Comparison of ENCODE assay signal across 15 mouse cellular contexts in the genomic region with DNA sequence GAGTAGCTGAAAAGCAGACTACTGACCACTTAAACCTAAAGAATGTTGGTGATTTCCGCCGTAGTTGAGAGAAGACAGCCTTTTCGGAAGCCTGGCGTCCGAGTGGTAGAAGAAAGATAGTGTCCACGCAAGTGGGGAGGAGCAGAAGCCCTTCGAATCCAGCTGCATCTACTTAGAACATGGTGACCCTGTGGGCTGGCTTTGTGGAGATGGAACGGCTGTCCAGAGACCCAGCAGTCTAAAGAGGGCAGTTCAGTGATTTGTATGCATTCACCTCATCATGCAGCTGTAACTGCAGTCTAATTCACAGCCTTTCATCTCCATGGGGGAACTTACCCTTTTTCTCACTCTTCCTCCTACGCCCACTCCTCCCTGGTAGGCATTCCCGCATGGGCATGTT. TPM values are rescaled to one million over a fixed set of nuclear protein-coding genes. Genes with fewer than 3 reads are reported as not detected.
DNase-seq lines count a peak whose midpoint lies in the region; ATAC-seq lines count a peak whose summit lies in the region.
"Had no signal": no experiment of that assay in that cellular context is flagged by ENCODE, and none has a peak within 500 bp of the region (broad histone marks: within the 10 kb centered on the region; RNA-seq: fewer than 3 reads in every experiment).

No protein-coding gene starts in this region.

- H3K4me3 ChIP-seq in heart, embryonic 12.5 days: no peak overlapping the region
- H3K4me3 ChIP-seq in kidney, embryonic 15.5 days (replicated peaks): no peak overlapping the region
- H3K4me3 ChIP-seq in stomach, embryonic 16.5 days (replicated peaks; ENCODE audit: low read length): no peak overlapping the region
- H3K4me3 ChIP-seq: midbrain, embryonic 13.5 days had no signal

- DNase-seq in heart, adult 8-10 months (ENCODE audit: low spot score): no peak
- no peak for DNase-seq in kidney, adult 11 months
- DNase-seq in lung, postnatal 10 days: peak; percentile 34
- DNase-seq in lung, postnatal 14 days: no peak
- DNase-seq: adrenal gland, adult 2 months; cerebellum, adult 2 months; heart, postnatal 14 days; kidney, postnatal 36 days; liver, postnatal 0 days; retina, postnatal 1 day; thymus, postnatal 36 days had no signal

- peaks cover 57% of the 10 kb centered on the region for H3K4me1 ChIP-seq in heart, embryonic 12.5 days (replicated peaks)
- peaks cover 71% of the 10 kb centered on the region for H3K4me1 ChIP-seq in kidney, embryonic 15.5 days
- H3K4me1 ChIP-seq in stomach, embryonic 16.5 days (ENCODE audit: control insufficient read depth, insufficient read depth, low read length): peaks cover 15% of the 10 kb centered on the region

- H3K27me3 ChIP-seq in heart, embryonic 12.5 days (replicated peaks): no peaks in the 10 kb centered on the region
- H3K27me3 ChIP-seq in kidney, embryonic 15.5 days: no peaks in the 10 kb centered on the region
- H3K27me3 ChIP-seq in stomach, embryonic 16.5 days (ENCODE audit: control insufficient read depth, insufficient read depth, low read length): no peaks in the 10 kb centered on the region
- H3K27me3 ChIP-seq: midbrain, embryonic 13.5 days had no signal

- H3K9me3 ChIP-seq in heart, embryonic 12.5 days (replicated peaks): no peaks in the 10 kb centered on the region
- no peaks in the 10 kb centered on the region for H3K9me3 ChIP-seq in kidney, embryonic 15.5 days (replicated peaks)
- no peaks in the 10 kb centered on the region for H3K9me3 ChIP-seq in stomach, embryonic 16.5 days (replicated peaks; ENCODE audit: control insufficient read depth, low read length)
- H3K9me3 ChIP-seq: midbrain, embryonic 13.5 days had no signal

- ATAC-seq in heart, embryonic 12.5 days (ENCODE audit: insufficient number of reproducible peaks, low FRiP score): no peak
- ATAC-seq in kidney, embryonic 15.5 days (replicated peaks; ENCODE audit: low FRiP score): no peak
- ATAC-seq in stomach, embryonic 16.5 days (ENCODE audit: insufficient read depth, low FRiP score): no peak
- ATAC-seq: liver, postnatal 0 days; midbrain, embryonic 13.5 days had no signal

- H3K36me3 ChIP-seq in heart, embryonic 12.5 days: peaks cover under 1% of the 10 kb centered on the region; the same call in 1 of the 2 replicates
- H3K36me3 ChIP-seq in kidney, embryonic 15.5 days: no peaks in the 10 kb centered on the region
- H3K36me3 ChIP-seq in stomach, embryonic 16.5 days (ENCODE audit: control insufficient read depth, insufficient read depth, low read length): no peaks in the 10 kb centered on the region

- H3K9ac ChIP-seq in heart, embryonic 12.5 days: no peak overlapping the region
- H3K9ac ChIP-seq in kidney, embryonic 15.5 days: no peak overlapping the region
- no peak overlapping the region for H3K9ac ChIP-seq in stomach, embryonic 16.5 days (ENCODE audit: low read length)
- H3K9ac ChIP-seq: liver, postnatal 0 days; midbrain, embryonic 13.5 days had no signal

- no peak overlapping the region for H3K4me2 ChIP-seq in heart, embryonic 12.5 days
- H3K4me2 ChIP-seq in kidney, embryonic 15.5 days: no peak overlapping the region
- no peak overlapping the region for H3K4me2 ChIP-seq in stomach, embryonic 16.5 days (ENCODE audit: low read depth, low read length)
- H3K4me2 ChIP-seq: midbrain, embryonic 13.5 days had no signal

- 73% methylated on average over 10 of the region's 10 CpGs for WGBS in heart, embryonic 12.5 days
- WGBS in kidney, embryonic 15.5 days: 52% methylated on average over 10 of the region's 10 CpGs
- 60% methylated on average over 10 of the region's 10 CpGs for WGBS in stomach, embryonic 16.5 days

- peak overlapping the region; percentile 40; the same call in 1 of the 2 replicates for H3K27ac ChIP-seq in heart, embryonic 12.5 days (ENCODE audit: poor library complexity, severe bottlenecking)
- H3K27ac ChIP-seq in kidney, embryonic 15.5 days: peak overlapping the region; percentile 68
- peak overlapping the region; percentile 1; the same call in 1 of the 2 replicates for H3K27ac ChIP-seq in stomach, embryonic 16.5 days (ENCODE audit: low read length)
- H3K27ac ChIP-seq: midbrain, embryonic 13.5 days had no signal

RNA-seq across cellular contexts. Expression of a gene that starts 44.8 kb away (rescaled TPM):
- polyA plus RNA-seq in heart, embryonic 12.5 days (2016; fragmentation: Nextera tagmentation; extraction: Ambion mirVana): 21.5 and 23.7 TPM in 2 replicates
- 10 to 100 TPM; 85.6 to 89.6 (median 87.8) TPM for total RNA-seq in heart, adult 8-10 months (2022)
- 14.6 and 17.0 TPM in 2 replicates for polyA plus RNA-seq in kidney, embryonic 15.5 days (2015; fragmentation: Nextera tagmentation; extraction: Ambion mirVana)
- 11.1 and 12.4 TPM in 2 replicates for polyA plus RNA-seq in stomach, embryonic 16.5 days (2015; fragmentation: Nextera tagmentation; extraction: Ambion mirVana)

Comparison
In these comparisons a context has a peak if more than half of its experiments do, and no peak if none do; other contexts are left out.
1. H3K27ac ChIP-seq: peak in every context shown above with its lines; median percentile 68 in kidney, embryonic 15.5 days; 40 in heart, embryonic 12.5 days; 1 in stomach, embryonic 16.5 days.